Mouse (Mus musculus): Measurements from ENCODE around the gene Gm20388. TPM values are rescaled to one million over a fixed set of nuclear protein-coding genes. Genes with fewer than 3 reads are reported as not detected.
A peak's percentile ranks its signal among the peaks of the same experiment; 100 is the strongest.

Gm20388 gene
- total RNA-seq, 2 experiments from 2014 or later = 2.2 to 7.6 TPM

DNA sequence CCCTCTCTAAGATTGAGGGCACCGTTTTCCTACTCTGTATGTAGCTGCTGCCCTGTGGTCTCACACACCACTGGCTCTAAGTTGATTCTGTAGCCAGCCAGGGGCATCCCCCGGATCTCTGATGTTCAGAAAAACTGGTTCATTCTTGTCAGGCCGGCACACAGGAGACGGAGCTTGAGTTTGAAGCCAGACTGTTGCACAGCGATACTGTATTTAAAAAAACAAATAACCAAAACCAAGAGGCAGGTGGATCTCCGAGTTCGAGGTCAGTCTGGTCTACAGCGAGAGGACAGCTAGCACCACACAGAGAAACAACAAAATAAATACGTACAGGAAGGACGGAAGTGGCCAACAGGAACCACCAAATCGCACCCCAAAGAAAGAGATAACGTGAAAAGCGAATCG lies 3154.2 kb downstream of the Gm20388 start:
- peak overlapping the region; percentile 98 for H3K27ac ChIP-seq
- no peak for DNase-seq (ENCODE audit: low spot score in 2 of 2)
- H3K4me3 ChIP-seq = peak overlapping the region; percentile 82
- TF ChIP-seq CTCF (conservative IDR thresholded peaks at IDR 0.05) = no peak

DNA sequence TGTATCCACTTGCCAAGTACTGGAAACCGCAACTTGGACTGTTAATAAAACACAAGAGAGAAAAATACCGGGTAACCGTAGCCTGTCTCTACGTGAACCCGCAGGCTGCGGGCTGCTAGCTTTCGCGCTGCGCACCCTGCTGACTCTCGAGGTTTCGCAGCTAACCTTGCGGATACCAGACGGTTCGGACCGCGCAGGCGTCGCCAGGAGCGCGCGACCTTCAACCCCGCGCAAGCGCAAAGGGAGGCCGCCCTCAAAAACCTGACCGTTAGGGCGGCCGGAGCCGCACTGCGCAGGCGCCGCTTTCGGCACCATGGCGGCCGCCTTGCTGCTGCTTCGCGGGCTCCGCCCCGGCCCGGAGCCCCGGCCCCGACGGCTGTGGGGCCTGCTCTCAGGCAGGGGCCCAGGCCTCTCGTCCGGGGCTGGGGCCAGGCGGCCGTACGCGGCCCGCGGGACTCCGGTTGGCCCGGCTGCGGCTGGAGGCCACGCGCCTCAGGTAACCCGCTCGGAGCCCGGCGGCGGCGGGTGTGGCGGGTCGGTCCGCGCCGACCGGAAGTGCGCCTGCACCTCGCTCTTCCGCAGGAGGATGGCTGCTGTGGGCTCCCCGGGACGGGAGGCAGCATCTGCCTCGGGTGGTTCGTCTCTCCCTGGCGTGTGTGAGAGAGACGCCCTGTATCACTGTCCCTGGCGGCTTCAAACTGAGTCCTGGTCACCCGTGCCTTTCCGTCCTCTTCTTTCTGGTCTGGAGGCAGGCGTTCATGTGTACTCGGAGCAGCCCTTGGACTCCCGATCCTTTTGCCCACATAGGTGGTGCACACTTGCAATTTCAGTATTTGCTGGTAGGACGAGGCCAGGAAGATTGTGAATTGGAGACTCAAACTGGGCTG lies 3154.8 kb downstream of the Gm20388 start:
- DNase-seq (ENCODE audit: low spot score in 2 of 2) = peak; percentile 95 to 97
- peak; percentile 72 for TF ChIP-seq CTCF (conservative IDR thresholded peaks at IDR 0.05)
- Histone ChIP-seq H3K27ac (peak overlapping the region; percentile 98), H3K4me3 (peak overlapping the region; percentile 82)

DNA sequence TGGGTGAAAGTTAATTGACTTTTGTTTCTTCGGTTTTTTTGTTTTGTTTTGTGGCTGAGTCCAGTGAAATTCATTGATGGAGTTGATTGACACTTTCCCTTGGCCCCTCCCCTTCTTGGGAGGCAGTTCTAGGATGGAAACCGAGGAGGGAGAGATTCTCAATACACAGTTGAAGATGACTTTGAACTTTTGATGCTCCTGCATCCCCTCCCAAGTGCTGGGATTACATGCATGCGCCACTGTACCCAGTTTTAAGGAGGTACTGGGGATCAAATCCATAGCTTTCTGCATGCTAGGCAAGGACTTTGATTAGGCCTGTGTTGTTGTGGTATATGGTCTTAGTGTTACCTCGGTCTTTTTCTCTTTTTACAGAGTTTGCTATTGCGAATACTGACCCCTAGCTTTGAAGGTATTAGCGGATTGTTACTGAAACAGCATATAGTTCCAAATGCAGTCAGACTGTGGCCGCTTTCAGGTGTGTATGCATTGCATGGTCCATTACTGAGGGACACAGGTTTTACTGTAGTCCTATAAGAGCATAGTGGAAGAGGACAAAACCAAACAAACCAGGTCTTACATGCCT lies 3155.6 kb downstream of the Gm20388 start:
- TF ChIP-seq CTCF (conservative IDR thresholded peaks at IDR 0.05) = peak; percentile 32
- no peak for DNase-seq (ENCODE audit: low spot score in 2 of 2)
- peak overlapping the region; percentile 82 for H3K4me3 ChIP-seq
- peak overlapping the region; percentile 98 for H3K27ac ChIP-seq

DNA sequence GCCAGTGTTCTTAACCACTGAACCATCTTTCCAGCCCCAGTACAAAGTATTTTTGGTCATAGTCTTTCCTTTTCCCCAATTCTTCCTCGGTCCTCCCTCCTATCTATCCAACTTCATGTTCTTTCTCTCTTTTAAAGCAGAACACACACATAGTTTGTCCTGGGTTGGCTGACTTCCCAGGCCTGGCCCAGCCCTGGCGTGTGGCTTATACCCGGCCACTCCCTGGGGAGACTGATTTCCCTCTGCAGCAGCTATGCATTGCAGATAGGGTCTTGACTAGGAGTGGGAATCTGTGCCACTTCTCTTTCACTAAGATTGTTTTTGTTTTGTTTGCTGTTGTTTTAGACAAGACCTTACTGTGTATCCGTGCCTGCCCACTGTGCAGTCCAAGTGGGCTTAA lies 3160.5 kb downstream of the Gm20388 start:
- no peak for DNase-seq (ENCODE audit: low spot score in 2 of 2)
- no peak overlapping the region for H3K4me3 ChIP-seq
- H3K27ac ChIP-seq = no peak overlapping the region
- no peak for TF ChIP-seq CTCF (conservative IDR thresholded peaks at IDR 0.05)

DNA sequence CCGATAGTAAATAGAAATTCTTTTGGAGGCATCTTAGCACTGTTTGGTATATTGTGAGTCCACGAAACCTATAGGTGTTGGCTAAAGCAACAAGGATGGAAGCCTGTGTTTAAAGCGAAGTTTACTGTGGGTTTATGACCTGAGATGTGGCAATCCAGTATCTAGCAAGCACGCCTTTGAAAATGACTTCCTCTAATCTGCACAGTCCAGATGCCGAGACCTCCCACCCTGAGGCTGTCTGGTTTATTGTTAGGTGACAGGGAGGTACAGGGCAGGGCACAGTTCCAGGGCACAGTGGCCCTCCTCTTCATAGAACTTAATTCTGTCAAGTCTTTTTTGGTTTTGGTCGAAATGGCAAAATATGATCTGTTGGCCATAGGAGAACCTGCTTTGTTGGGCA lies 3166.6 kb downstream of the Gm20388 start:
- no peak overlapping the region for H3K4me3 ChIP-seq
- no peak for TF ChIP-seq CTCF (conservative IDR thresholded peaks at IDR 0.05)
- H3K27ac ChIP-seq = no peak overlapping the region
- no peak for DNase-seq (ENCODE audit: low spot score in 2 of 2)

DNA sequence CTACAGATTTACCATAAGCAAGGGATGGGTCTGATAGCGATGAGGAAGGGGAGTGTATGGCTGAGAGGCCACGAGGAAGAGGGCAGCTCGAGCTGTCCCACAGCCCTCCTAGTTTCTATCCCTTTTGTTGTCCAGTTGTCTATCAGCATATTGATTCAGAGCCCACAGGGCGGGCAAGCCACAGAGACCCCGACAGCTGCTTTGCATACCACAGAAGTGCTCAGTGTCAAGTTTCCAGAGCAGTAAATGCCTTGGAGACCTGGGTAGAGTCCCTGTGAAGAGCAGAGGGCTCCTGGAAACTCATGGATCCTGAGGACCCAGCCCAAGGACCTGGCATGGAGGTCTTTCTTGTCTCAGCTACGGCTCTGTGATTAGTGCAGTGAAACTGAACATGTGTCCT lies 3172.4 kb downstream of the Gm20388 start:
- no peak for TF ChIP-seq CTCF (conservative IDR thresholded peaks at IDR 0.05)
- DNase-seq (ENCODE audit: low spot score in 2 of 2) = no peak
- Histone ChIP-seq H3K27ac (peak overlapping the region; percentile 88), H3K4me3 (no peak overlapping the region)

DNA sequence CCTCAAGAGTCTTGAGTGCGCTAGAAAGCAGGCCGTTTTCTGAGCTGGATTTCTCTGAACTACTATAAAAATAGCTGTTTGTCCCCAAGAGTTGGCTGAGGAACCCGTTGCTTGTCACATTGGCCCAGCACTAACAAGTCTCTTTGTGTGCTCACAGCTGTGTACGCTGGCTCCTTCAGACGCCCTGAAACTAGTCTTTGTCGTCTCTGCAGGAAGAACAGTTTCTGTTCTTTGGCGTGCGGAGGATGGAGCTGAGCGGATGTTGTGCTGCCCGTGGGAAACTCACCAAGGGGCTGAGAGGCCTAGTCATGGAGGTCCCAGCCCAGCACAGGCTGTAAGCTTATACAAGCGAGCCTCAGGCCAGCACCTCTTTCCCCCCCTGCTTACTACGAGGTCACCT lies 3173.0 kb downstream of the Gm20388 start:
- H3K4me3 ChIP-seq = no peak overlapping the region
- H3K27ac ChIP-seq = peak overlapping the region; percentile 88
- DNase-seq (ENCODE audit: low spot score in 2 of 2) = peak in 1 of 2 experiments; percentile 69
- TF ChIP-seq CTCF (conservative IDR thresholded peaks at IDR 0.05) = no peak

DNA sequence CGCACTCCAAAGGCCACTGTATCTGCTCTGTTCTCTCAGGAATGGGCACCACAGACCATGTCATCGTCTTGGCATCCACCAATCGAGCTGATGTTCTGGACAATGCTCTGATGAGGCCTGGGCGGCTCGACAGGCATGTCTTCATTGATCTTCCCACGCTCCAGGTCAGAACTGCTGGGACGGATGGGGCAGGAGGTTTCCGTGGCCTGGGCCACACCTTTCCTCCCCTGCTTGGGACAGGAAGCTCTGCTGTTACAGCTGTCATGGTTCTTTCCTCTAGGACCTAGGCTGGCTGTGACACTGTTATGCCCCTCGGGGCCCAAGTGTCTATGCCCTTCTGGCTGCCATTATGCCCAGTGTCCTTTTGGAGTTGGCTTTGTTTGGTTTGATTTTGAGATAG lies 3176.6 kb downstream of the Gm20388 start:
- H3K27ac ChIP-seq = no peak overlapping the region
- no peak overlapping the region for H3K4me3 ChIP-seq
- TF ChIP-seq CTCF (conservative IDR thresholded peaks at IDR 0.05) = no peak
- DNase-seq (ENCODE audit: low spot score in 2 of 2) = no peak

DNA sequence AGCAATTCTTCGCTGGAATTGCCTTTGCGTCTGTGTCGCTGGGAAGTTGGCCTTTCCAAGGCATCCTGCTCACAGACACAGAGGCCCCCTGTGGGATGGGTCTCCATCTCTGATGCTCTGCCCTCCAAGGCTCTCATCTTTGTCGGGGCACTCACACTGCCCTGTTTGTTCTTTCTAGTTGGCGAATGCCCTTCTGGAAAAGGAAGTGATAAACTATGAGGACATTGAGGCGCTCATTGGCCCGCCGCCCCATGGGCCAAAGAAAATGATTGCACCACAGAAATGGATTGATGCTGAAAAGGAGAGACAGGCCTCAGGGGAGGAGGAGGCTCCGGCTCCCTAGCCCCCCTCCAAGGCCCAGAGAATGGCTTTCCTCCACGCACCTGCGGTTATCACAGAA lies 3186.6 kb downstream of the Gm20388 start:
- no peak for TF ChIP-seq CTCF (conservative IDR thresholded peaks at IDR 0.05)
- DNase-seq (ENCODE audit: low spot score in 2 of 2) = peak in 1 of 2 experiments; percentile 16
- no peak overlapping the region for H3K4me3 ChIP-seq
- H3K27ac ChIP-seq = peak overlapping the region; percentile 80

DNA sequence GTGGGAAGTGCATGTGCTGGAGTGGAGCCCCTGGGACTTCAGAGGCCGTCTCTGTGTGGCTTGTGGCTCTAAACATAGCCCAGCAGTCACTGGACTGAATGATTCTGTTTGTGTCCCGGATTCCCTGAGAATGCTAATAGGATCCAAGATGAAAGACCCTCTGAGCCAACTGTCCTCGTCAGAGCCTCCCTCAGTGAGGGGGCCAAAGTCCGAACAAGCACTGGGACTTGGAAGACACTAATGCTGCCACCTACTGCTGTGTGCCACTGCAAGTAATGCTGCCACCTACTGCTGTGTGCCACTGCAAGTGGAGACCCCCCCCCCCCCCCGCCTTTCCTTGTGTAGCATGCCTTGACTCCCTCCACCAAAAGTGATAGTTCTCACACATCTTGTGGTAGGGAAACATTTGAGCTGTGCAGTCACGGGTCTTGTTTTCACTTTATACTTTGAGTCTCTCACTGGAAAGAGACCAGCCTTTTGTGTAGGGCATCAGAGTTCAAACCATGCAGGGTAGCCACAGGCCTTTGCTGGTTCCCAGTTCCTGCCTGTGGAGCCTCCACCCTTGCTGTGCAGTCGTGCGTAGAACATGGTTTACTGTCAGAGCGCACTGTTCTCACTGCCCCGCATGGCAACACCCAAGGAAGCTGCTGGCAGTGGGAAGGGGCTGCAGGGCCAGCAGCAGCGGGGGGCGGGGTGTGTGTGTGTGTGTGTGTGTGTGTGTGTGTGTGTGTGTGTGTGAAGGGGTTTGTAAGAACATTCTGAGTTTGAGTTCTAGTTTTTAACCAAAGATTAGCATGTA lies 3187.3 kb downstream of the Gm20388 start:
- DNase-seq (ENCODE audit: low spot score in 2 of 2) = peak in 1 of 2 experiments; percentile 49
- TF ChIP-seq CTCF (conservative IDR thresholded peaks at IDR 0.05) = peak; percentile 60
- peak overlapping the region; percentile 80 for H3K27ac ChIP-seq
- no peak overlapping the region for H3K4me3 ChIP-seq

DNA sequence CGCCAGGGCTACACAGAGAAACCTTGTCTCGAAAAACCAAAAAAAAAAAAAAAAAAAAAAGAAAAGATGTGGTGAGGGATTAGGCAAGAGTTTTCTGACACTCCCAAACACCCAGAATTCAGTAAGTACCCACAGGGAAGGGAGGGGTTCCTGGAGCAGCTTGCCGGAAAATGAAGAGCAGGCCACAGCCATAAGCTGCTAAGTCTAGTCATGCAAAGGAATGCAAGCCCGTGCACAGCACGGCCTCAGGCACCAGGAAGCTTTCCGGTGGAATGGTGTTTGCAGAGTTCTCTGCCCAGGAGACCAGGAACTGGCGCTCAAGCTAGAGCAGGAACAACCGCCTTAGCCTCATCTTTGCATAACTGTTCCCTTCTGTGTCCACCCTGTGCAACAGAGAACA lies 3189.6 kb downstream of the Gm20388 start:
- DNase-seq (ENCODE audit: low spot score in 2 of 2) = no peak
- no peak for TF ChIP-seq CTCF (conservative IDR thresholded peaks at IDR 0.05)
- H3K4me3 ChIP-seq = no peak overlapping the region
- H3K27ac ChIP-seq = no peak overlapping the region

DNA sequence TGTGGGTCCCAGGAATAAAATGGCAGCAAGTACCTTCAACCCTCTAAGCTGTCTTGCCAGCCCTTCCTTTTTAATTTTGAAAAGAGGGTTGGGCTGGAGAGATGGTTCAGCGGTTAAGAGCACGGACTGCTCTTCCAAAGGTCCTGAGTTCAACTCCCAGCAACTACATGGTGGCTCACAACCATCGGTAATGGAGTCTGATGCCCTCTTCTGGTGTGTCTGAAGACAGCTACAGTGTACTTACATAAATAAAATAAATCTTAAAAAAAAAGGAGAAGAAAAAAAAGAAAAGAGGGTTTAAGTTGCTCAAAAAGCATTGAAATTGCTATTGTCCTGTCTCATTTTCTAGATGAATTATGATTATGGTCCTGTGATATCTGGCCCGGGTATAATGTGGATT lies 3190.6 kb downstream of the Gm20388 start:
- DNase-seq (ENCODE audit: low spot score in 2 of 2) = no peak
- TF ChIP-seq CTCF (conservative IDR thresholded peaks at IDR 0.05) = peak; percentile 55

More for the DNA sequence above, 3190.6 kb downstream of the Gm20388 start:
- Histone ChIP-seq H3K27ac (no peak overlapping the region), H3K4me3 (no peak overlapping the region)
